Mouse (Mus musculus) E14TG2a.4 (cell line): Measurements from ENCODE around the gene Tmem104.

Experiments used
- CTCF ChIP-seq: conservative IDR thresholded peaks from 2 replicates; pipeline ENCODE4 v1.5.1; 2014; ENCODE audit warnings: low read length
- NANOG ChIP-seq: IDR thresholded peaks from 2 replicates; pipeline ENCODE4 v1.6.1; 2014; ENCODE audit warnings: borderline replicate concordance, low read length, mixed read lengths
- POU5F1 ChIP-seq: IDR thresholded peaks from 2 replicates; pipeline ENCODE4 v1.6.1; 2014; ENCODE audit warnings: low read length, borderline replicate concordance

DNA sequence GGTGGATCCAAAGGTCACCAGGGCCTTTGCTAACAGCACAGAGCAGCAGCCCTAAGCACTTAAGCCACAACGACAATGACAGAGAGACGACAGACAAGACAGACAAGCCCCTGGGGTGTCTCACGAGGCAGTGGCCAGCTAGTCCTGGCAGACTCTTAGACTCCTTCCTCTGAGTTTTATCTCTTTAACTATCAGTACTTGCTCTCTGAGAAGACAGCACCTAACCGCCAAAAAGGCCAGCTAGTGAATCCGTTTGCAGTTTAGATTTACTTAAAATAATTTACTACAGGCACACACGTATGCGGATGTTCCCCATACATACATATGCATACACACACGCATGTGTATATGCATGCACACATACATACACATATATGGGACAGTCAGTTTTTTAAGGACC is 10.3 kb downstream of the Tmem104 start:
- TF ChIP-seq CTCF (no peak), NANOG (no peak), POU5F1 (no peak)
